Mouse (Mus musculus) kidney, adult 9 months (tissue): Measurements from ENCODE around the gene Slc39a3.

Experiments used
- DNase-seq: peaks from one replicate; pipeline ENCODE4 v3.0.0; 2022

The Slc39a3 gene

DNA sequence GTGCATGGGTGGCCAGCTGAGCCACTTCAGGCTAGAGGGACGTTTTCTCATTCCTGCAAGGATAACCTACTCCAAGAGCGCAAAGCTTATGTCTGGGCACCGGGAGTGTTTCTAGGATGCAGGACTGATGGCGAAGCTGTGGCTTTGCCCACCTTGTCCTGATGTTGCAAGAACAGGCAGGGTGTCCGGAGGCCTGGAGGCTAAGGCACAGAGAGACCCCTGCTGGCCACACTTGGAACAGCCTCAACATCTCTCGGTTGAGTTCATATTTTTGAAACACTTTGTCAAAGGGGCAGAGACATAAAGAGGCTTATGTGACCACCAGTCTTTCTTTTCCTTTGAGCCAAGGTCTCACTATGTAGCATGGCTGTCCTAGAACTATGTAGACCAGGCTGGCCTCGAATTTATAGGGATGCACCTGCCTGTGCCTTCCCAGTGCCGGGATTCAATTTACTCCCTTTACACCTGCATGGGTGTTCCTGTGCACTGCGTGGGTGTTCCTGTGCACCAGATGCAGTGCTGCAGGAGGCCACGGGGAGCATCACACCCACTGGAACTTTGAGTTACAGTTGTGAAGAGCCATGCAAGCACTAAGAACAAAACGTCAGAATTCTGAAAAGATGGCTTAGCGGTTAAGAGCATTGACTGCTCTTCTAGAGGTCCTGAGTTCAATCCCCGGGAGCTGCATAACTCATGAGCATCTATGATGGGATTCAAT lies 4.4 kb upstream of the Slc39a3 start:
- DNase-seq, result peak; percentile 69

DNA sequence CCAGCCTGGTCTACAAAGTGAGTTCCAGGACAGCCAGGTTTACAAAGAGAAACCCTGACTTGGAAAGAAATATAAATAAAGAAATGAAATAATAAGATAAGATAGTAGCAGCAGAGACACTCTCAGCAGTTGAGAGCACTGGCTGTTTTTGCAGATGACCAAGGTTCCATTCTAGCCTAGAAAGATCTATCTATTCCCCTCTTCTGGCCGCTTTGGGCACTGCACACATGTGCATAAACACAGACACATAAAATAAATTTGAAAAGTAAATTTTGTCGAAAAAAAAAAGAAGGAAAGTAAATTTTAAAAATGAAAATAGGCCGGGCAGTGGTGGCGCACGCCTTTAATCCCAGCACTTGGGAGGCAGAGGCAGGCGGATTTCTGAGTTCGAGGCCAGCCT lies 975 bp downstream of the Slc39a3 start:
- no peak for DNase-seq

DNA sequence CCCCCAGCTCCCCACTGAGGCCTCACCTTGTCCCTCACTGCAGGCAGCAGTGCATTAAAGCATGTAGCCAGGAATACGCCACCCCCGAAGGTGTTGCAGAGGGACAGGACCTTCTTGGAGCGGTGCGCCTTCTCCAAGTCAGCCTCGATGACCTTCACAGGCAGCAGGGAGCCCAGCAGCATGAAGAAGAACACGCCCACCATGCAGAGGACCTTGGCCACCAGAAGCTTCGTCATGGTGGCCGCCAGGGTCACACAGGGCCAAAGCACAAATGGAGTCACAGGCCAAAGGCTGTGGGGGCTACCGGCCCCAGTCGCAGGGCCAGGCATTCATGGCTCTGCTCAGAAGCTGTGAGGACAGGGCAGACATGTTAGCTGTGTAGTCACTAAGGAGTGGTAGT lies 3.6 kb downstream of the Slc39a3 start:
- DNase-seq, result no peak

DNA sequence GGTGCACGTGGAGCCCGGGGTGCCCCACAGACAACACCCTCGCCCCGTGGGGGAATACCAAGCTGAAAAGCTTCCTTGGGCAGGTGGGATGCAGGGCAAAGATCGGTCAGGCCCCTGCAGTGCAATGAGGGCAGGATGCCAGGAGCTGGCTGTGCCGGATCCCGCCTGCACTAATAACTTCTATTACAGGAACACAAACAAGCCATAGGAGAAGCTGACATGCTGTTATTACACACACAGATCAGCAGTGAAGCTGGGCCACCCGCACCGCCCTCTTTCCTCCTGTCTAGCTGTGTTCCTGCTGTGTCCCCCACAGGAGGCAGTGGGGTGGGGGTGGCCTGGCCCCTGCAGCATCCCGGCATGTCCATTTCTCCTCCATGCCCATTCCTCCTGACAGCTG lies 8.2 kb downstream of the Slc39a3 start:
- no peak for DNase-seq

DNA sequence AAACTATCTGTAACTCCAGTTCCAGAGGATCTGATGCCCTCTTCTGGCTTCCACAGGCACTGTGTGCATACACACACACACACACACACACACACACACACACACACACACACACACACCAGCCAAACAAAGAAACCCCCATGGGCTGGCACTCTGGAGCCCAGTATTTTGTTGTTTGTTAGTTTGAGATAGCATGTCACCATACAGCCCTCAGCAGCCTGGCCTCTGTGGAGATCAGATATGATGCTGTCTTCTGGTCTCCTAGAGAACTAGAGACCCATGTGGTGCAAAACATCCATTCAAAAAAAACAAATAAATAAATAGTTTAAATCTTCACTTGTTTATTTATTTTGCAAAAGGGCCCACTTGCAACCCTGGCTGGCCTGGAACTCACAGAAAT lies 9.0 kb downstream of the Slc39a3 start:
- no peak for DNase-seq

DNA sequence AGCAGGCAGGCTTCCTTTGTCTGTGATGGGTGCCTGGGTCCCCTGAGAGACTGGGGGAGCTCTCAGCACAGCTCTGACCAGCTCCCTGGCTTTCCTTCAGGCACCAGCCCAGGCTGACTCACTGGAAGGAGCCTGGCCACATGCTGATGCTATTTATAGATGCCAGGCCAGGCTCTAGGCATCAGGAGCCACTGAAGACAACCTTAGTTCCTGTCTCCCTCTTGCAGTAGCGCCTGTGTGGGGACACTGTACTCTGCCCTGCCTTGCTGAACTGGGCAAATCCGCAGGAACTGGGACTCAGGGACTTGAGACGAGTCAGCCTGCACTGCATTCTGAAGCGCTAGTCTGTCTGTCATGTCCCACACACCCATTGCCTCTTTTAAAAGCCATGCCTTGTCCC lies 9.9 kb downstream of the Slc39a3 start:
- no peak for DNase-seq

DNA sequence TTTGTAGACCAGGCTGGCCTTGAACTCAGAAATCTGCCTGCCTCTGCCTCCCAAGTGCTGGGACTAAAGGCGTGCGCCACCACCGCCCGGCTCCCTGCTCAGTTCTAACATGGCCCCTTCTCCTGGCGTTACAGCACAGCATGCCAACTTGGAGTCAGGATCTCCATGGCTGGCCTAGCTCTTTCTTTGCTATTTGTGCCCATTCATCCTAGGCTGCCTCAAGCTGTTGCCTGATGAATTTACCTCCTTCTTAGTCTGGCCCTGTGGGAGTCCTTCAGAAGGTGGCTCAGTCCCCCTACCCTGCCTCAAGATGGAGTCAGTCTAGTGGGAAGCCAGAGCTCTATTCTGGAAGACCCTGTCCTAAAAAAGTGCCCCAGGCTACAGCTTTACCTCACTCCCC lies 10.4 kb downstream of the Slc39a3 start:
- DNase-seq, result no peak

DNA sequence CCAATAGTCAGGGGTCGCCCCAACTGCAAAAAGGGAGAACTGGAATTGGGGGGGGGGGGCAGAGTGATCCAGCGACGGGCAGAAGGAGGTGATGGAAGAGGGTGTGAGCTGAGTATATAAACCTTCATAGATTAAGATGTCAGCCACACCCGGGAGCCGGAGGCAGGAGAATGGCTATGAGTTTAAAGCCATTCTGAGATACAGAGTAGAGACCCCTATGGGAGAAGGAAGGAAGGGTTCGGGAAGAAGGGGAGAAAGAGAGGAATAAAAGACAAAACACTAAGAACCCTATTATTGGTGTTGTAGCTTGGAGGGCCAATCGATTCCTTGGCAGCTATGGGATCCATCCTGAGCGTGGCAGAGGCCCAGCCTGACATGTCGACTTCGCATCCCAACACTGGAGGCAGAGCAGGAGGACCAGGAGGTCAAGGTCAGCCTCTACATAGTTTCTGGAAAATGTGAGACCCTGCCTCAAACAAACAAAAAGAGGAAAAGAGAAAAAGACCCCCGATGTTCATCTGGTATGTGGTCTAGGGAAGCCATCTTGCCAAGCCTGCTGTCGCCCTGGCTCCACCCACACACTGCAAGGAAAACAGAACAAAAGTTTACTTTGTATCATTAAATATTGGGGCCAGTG lies 11.5 kb downstream of the Slc39a3 start, which contains the start of gene Diras1:
Gene Diras1, minus strand, starts transcription at position 24 of the 637 bp plus-strand sequence.
- DNase-seq, result no peak

DNA sequence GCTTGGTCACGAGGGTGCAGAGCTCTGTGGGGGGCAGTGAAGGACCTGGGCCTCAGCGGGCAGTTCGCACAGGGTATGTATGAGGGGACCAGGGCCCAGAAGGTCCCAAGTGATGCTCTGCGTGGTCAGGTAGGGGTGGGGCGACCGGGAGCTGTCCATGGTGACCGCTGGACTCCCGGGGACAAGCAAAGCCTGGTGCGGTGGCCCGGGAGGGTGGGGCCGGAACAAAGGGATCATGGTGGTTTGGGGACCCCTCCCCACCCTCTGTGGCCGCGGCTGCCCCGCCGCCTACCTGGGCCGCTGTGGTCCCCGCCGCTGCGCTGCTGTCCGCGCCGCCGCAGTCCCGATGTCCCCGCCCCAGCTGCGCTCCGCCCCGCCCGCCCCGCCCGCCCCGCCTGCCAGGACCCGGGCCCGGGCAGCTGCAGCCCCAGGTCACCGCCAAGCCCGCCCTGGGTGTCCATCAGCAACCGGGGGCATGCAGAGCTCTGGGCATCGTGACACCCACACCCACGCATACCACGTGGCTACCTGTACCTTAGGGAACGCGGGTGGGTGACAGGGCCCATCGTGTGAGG lies 12.1 kb downstream of the Slc39a3 start:
- no peak for DNase-seq

DNA sequence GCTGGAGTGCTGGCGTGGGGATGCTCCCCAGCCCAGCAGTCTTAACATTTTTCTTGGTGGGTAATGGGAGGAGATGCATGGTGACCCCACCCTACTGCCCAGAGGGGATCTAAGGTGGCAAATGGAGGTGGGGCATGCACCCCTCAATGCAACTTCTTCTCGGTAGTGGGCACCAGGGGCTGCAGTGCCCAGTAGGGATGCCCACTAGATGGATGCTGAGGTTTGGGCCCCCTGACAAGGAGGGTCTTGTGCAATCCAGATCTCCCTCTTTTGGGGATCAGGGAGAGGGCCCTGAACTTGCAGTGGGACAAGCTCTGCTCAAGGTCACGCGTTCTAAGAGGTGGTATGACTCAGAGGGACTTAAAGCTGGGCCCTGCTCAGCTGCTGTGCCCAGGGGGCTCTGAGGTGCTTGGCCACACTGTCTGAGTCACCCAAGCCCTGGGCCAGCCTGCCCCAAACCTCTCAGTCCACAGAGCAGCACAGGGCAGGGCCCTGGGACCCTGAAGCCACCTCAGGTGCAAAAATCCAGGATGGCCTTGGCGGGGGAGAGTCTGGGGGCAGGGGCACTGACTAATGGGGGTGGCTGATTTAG lies 12.8 kb downstream of the Slc39a3 start:
- no peak for DNase-seq

DNA sequence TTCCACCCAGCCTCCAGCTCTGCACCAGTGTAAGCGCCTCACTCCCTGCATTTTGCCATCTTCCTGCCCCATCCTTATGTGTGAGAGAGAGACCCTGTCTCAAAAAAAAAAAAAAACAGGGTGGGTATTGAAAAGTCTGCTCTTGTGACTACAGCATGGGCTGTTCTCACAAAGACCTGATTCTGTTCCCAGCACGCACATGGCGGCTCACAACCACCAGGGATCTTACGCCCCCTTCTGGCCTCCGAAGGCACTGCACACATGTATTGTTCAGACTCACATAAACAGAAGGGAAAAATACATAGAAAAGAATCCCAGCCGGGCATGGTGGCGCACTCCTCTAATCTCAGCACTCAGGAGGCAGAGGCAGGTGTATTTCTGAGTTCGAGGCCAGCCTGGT lies 14.5 kb downstream of the Slc39a3 start:
- no peak for DNase-seq

DNA sequence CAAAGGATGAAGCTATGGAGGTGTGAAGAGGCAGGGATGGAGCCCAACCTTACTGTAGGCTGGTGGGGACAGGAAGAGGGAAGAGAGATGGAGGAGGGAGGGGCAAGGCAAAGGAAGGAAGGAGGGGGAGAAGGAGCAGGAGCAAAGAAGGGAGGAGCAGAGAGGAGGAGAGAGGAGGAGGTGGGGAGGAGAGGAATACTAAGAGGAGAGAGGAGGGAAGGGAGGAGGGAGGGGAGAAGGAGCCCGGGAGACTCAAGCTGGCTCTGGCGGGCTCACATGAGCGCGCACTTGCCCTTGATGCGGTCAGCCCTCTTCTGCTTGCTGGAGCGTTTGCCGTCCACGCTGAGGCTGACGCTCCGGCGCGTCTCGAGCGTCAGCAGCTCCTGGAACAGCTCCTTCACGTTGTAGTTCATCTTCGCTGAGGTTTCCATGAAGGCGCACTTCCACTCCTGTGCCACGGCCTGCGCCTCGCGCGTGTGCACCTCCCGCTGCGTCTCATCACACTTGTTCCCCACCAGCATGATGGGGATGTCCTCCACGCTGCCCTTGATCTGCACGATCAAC lies 15.6 kb downstream of the Slc39a3 start:
- no peak for DNase-seq

DNA sequence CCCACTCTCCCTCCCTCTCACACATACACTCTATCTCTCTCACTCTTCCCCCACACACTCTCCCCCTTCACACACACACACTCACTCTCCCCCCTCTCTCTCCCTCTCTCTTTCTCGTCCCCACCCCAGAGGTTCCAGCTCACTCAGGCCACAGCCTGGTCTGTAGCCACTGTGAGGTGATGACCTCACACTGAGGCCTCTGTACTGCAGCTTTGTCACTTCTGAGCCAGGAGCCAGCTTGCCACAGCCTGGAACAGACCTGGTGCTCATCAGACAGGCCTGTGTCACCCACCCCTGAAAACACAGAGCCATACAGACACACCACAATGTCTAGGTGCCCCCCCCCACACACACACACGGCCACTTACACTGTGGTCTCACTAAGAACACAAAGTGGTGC lies 17.0 kb downstream of the Slc39a3 start:
- no peak for DNase-seq

DNA sequence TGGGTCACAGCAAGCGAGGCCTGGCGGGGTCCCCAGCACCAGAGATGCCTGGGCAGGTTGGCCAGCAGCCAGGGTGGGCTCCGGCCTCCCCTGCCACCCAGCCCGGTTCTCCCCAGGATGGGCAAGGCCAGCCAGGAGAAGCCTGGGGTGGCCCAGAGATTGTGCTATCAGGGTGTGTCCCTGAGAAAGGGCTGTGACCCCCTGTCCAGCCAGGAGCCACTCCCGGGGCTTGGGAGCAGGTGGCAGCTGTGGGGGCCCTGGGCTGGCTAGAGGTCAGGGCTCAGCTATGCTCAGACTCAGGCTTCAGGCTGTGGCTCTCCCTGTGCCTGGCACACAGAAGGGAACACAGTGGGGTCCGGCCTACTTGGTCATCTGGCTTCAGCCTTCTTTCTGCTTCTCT lies 17.5 kb downstream of the Slc39a3 start:
- no peak for DNase-seq

DNA sequence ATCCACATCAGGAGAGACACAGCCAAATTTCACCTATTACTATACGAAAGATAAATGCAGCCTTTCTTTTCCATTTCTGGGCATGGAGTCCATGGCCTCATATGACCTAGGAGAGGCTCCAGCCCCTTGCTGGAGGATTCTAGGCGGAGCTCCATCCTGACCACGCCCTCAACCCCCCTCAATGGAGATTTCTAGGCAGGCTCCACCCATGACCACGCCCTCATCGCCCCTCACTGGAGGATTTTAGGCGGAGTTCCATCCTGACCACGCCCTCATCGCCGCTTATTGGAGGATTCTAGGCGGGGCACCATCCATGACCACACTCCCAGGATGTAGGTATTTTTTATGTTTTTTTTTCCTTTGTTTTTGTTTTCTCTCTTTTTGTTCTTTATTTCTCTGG lies 18.9 kb downstream of the Slc39a3 start:
- DNase-seq, result no peak

DNA sequence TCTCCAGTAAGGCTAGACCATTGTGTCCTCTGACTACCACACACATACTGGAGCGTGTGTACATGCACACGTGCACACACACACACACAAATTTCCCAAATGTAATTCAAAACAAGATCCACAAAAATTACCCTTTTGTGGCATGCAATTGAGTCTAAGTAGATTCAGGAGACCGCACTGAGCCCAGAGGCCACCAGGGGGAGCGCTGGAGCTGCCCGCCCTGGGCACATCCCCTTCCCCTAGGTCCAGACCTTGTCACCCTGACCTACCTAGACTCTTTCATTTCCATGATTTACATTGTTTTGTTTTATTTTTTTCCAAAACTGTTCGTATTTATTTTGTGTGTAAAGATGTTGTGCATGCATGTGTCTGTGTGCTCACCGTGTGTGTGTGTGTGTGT lies 20.6 kb downstream of the Slc39a3 start:
- DNase-seq, result peak; percentile 67

DNA sequence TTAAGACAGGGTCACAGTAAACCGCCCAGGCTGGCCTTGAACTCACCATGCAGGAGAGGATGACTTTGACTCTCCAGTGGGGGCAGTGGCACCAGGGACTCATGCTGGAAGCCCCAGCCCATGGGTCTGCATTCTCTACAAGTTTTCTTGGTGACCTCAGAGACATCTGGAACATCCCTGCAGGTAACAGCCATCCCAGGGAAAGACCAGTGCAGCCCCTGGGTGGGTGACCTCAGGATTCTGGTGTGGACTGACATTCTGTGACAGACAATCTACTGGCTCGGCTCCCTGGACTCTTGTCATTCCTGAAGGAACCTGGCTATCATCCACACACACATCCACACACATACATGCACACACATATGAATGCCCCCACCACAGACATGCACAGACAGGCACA lies 21.6 kb downstream of the Slc39a3 start:
- no peak for DNase-seq

DNA sequence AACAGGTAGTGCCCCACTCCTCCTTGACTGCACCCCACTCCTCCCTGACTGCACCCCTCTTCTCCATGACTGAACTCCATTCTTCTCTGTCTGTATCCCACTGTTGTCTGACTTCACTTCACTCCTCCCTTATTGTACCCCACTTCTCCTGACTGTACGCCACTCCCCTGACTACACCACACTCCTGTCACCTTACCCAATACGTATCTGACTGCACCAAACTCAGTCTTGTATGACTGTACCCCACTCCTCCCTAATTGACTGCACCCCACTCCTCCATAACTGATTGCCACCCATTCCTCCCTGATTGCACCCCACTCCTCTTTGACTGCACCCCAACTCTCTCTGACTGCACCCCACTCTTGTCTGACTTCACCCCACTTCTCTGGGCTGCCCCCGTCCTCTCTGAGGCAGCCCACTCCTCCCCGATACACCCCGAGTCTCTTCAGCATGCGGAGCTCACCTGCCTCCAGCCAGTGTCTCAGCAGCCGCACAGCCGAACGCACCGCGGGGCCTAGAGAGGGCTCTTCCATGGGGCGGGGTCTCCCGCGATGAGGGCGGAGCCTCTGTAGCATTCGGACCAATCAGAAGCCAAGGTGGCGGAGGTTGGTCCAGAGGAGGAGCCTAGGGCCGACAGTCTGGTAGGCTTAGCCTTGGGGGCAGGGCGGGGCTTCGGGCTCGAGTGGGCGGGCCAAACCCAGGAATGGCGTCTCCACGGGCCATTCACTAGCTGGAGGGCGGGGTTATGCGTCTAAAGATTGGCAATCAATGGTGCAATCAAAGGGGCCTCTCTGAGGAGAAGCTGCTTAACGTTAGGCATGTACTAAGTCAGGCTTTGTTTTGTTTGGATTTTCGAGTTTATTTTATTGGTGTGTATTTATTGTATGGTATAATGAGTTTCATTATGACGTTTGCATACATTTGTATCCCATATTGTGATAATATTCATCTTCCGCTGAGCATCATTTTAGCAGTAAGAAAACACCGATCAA lies 22.5 kb downstream of the Slc39a3 start, which contains the start of gene Gng7:
Gene Gng7, minus strand, starts transcription at position 553 of the 992 bp plus-strand sequence.
- DNase-seq, result peak; percentile 96

DNA sequence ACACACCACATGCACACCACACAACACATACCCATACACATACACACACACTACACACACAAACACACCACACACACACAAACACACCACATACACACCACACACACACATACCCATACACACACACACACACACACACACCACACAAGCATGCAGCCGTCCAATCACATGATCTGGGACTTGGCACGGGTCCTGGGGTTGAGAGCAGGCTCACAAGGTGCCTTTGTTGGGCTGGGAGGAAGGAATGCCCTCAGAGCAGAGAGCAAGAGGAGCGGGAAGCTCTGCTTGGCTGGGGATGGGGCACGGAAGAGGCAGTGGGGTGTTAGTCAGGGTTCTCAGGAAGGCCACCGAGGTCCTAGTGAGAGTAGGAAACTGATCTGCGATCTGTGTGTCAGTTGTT lies 26.4 kb downstream of the Slc39a3 start:
- DNase-seq, result no peak

DNA sequence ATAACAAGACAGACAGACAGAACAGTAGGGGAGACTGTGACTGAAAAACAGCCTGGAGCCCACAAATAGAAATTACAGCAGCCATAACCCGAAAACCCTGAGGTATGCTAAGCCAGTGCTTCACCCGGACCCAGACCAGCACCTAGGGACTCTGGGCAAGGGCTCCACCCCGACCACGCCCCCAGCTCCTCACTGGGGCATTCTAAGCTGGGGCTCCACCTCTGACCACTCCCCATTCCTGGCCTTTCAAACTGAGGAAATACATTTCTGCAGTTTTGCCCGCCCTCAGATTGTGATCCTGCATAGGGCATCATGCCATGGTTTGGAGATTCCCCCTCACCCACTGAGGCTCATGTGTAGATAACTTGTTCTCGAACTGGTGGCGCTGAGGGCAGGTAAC lies 30.0 kb downstream of the Slc39a3 start:
- DNase-seq, result no peak

DNA sequence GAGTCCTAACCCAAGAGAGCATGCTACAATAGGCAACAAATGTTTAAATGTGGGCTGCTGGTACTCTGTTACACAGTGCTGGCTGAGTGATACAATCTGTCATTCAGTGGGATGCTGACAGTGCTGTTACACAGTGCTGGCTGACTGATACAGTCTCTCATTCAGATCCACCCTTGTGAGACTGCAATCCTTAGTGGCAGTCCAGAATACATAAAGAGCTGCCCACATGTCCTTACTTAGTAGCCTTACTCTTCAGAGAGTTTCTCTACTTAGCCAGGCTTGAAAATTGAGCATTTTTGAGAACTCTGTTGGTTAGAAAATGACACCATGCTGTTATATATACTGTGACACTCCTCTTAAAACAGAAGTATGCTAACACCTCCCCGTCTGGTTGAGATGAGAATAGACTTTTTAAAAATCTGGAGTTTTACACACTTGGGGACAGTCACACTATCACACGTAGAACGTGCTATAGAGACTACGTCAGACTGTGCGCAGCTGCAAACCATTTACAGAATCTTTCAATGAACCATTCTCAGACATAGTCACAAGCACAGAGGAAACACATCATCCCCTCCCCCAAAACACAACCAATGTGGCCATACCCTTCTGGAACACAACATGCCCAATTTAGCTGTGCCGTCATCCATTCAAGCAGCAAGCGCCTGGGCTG lies 31.1 kb downstream of the Slc39a3 start:
- DNase-seq, result no peak

DNA sequence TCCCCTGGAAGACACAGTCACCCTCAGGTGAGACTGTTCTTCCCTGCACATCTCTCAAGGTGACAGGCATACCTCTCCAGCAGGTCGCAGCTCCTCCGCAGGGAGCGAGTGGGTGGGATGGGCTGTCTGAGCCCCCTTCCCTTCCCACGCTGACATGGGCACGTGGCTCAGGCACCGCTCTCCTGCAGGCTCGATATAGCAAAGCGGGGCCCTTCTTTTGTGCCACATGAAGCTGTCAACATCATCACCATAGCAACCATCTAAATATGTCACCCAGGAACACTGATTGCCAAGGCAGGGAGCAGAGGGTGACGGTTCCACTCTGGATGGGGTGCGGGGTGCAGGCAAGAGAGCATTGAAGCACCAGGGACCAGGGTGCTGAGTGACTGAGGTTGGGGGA lies 36.1 kb downstream of the Slc39a3 start:
- DNase-seq, result no peak
